Mouse (Mus musculus) embryonic fibroblast, embryonic 13.5 days (primary cell): ENCODE results near the gene Prelid3b. TPM values are rescaled to one million over a fixed set of nuclear protein-coding genes. Genes with fewer than 3 reads are reported as not detected.

ENCODE experiments used
- H3K27ac ChIP-seq: 2 replicates; pipeline ENCODE4 v1.5.1; 2012; ENCODE audit warnings: low read length, control low read depth, inconsistent platforms; ENCODE audit not compliant: insufficient read depth
- H3K4me1 ChIP-seq: 2 replicates; pipeline ENCODE4 v1.6.1; 2011; ENCODE audit warnings: low read length; ENCODE audit not compliant: control insufficient read depth, insufficient read depth
- H3K4me3 ChIP-seq: 2 replicates; pipeline ENCODE4 v1.5.1; 2011; ENCODE audit warnings: mild to moderate bottlenecking, control low read depth, low read length; ENCODE audit not compliant: insufficient read depth
- CTCF ChIP-seq: IDR thresholded peaks from 2 replicates; pipeline ENCODE4 v1.5.1; 2011; ENCODE audit warnings: mild to moderate bottlenecking, control low read depth, low read length, moderate library complexity, borderline replicate concordance; ENCODE audit not compliant: insufficient read depth
- POLR2A ChIP-seq: IDR thresholded peaks from 2 replicates; pipeline ENCODE4 v1.6.1; 2011; ENCODE audit warnings: low read depth, mild to moderate bottlenecking, control low read depth, low read length, moderate library complexity
- polyA plus RNA-seq: library from polyadenylated mRNA; stranded (reverse); fragments of >200 nt; gene quantifications from 2 replicates; pipeline ENCODE4 v1.2.4, GENCODE M21; 2011; ENCODE audit warnings: low read depth; ENCODE audit not compliant: missing spikeins, insufficient read length

Prelid3b gene
- polyA plus RNA-seq, 1 experiment = 75.1 TPM

DNA sequence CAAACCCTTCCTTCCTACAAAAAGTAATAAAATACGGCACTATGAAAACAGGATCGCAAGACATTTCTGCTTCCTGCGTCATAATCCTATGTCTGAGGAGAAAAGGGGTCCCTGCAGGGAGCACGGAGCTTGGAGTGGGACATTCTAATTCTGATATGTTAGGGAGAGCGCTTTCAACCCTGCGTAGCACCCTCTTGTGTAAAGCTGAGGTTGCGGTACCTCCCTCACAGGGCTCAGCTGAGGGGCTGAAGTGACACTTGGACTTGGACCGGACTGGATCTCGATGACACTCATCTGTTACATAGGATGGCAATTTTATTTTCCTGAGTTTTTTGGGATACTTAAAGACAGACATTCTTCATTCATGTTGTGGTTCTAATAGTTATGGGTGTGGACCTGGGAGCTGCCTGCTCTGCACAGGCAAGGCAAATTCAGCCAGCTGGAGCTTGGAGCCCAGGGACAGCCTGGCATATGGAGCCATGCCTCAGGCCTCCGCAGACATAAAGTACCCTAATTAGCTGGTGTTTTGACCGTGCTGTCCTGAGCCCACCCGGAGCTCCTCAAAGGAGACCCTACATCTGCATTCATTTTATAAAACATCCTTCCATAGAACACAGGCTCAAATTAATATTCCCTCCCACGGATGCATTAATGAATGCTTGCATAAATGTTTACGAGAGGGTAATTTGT lies 28.1 kb upstream of the Prelid3b start:
- no peaks in the 10 kb centered on the region for H3K4me1 ChIP-seq
- H3K4me3 ChIP-seq = no peak overlapping the region
- TF ChIP-seq CTCF = no peak
- no peak for TF ChIP-seq POLR2A
- no peak overlapping the region for H3K27ac ChIP-seq

DNA sequence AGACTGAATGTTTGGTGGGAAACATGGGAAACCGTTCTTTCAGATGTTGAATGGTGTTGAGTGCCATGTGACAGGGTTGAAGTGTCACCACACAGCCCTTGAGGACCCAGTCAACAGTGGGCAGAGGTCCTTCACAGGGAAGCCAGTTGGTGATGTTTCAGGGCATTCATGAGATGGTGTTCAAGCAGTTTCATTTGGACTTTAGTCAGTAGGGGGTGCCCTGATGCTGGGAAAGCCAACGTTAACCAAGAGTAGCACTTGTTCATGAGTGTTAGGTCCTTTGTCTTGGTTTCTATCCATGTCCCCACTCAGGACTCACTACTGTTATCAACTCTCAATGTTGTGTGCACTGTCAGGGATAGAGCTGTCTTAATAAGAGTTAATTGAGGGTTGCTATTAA lies 20.0 kb upstream of the Prelid3b start:
- H3K4me1 ChIP-seq = no peaks in the 10 kb centered on the region
- no peak for TF ChIP-seq POLR2A
- TF ChIP-seq CTCF = no peak
- no peak overlapping the region for H3K27ac ChIP-seq
- no peak overlapping the region for H3K4me3 ChIP-seq

DNA sequence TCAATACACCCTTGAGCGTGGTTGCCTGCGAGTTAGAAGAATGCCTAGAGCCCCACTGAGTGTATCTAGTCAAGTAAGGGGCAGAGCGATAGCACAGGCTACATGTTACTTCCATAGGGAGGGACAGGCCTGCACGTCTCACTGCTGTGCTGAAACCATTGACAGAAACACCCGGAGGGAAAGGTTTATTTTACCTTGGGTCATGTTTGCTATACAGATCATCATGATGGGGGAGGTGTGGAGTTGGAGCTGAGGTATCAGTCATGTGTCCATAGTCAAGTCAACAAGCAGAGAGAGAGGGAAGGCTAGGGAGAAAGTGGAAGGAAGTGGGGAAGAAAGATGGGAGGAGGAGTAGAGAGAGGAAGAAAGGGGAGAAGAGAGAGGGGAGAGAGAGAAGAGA lies 14.1 kb upstream of the Prelid3b start:
- no peak overlapping the region for H3K27ac ChIP-seq
- H3K4me1 ChIP-seq = no peaks in the 10 kb centered on the region
- no peak for TF ChIP-seq CTCF
- no peak for TF ChIP-seq POLR2A
- no peak overlapping the region for H3K4me3 ChIP-seq

DNA sequence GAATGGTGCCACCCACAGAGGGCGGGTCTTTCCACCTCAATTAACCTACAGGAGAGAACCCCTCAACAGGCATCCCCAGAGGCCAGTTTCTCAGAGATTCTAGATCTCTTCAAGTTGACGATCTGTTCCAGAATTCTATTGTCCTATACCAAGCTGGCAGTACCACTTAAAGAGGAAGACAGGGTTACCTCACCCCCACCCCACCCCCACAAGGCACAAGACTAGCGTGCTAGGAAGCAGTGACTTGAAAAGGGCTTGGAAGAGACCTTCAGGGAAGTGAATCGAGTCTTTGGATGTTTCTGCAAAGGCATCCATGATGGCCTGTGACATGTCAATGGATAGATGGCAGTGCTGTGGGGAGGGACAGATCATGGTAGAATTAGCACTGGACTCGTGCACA lies 5.9 kb upstream of the Prelid3b start:
- Histone ChIP-seq H3K4me1 (no peaks in the 10 kb centered on the region), H3K27ac (no peak overlapping the region), H3K4me3 (no peak overlapping the region)
- TF ChIP-seq CTCF (no peak), POLR2A (no peak)

DNA sequence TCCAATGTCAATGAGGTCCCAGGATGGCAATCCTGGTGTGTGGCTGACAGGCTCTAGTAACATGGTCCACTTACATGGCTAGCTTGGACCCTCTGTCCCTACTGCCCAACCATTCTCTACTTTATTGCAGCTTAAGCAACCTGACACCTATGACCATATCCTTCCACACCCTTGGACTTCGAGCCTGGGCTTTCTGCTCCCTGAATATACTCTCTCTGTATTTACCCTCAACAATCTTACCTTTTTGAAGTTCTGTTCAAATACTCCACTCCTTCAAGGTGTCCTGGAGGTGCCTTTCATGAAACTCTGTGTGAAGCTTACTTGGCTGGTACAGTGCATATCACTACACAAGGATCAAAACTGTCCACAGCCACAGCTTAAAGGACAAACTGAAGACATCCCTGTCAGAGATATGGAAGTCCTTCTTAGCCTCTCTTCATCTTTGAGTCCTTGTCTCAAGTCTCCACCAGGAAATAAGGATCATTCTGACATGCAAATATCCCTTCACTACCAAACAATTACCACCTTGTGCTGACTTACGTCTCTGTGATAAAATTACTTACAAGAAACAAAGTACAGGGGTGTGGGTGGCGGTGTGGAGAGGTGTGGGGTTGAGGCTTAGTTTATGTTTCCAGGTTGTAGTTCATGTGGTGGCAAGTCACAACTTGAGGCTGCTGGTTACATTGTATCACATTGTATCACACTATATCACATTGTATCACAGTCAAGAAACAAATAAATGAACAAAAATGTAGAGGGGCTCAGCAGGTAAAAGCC lies 4.8 kb upstream of the Prelid3b start:
- no peak overlapping the region for H3K27ac ChIP-seq
- TF ChIP-seq POLR2A (no peak), CTCF (no peak)
- H3K4me1 ChIP-seq = no peaks in the 10 kb centered on the region
- H3K4me3 ChIP-seq = no peak overlapping the region

DNA sequence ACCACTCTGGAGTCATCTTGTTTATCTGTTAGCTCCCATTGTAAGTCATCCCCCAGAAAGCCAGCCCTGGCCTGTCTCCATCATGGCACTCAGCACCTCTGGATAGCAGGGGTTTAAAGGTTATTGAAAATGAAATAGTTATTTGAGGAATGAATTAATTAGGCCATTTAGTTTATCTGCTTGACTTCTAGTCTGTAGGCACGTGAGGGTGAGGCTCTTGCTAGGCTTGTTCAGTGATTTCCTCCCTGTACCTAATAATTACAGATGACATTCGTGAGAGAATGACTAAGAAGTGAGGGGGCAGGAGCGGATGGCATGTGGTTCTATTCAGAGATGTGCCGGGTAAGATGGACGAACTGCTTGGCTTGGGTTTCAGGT lies 658 bp upstream of the Prelid3b start:
- no peaks in the 10 kb centered on the region for H3K4me1 ChIP-seq
- TF ChIP-seq POLR2A = no peak
- no peak for TF ChIP-seq CTCF
- H3K4me3 ChIP-seq = peak overlapping the region; percentile 17
- H3K27ac ChIP-seq = no peak overlapping the region

DNA sequence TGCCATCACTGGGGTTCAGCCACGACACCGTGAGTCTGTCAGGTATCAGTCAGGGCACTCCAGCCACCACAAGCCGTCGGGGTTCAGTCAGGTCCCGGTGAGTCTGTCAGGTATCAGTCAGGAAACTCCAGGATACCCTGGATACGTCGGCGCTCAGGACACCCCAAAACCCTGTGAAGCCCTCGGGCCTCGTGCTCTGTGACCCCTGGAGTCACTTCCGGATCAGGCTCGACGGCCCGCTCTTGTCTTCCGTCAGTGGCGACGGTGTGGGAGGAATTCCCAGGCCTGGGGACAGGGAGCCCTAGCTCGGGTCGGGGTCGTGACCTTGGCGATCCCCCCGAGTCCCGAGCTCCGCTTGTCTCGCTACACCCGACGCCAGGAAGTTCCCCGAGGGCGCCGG lies 474 bp downstream of the Prelid3b start:
- TF ChIP-seq CTCF (no peak), POLR2A (no peak)
- peak overlapping the region; percentile 7; the same call in 1 of the 2 replicates for H3K27ac ChIP-seq
- no peaks in the 10 kb centered on the region for H3K4me1 ChIP-seq

DNA sequence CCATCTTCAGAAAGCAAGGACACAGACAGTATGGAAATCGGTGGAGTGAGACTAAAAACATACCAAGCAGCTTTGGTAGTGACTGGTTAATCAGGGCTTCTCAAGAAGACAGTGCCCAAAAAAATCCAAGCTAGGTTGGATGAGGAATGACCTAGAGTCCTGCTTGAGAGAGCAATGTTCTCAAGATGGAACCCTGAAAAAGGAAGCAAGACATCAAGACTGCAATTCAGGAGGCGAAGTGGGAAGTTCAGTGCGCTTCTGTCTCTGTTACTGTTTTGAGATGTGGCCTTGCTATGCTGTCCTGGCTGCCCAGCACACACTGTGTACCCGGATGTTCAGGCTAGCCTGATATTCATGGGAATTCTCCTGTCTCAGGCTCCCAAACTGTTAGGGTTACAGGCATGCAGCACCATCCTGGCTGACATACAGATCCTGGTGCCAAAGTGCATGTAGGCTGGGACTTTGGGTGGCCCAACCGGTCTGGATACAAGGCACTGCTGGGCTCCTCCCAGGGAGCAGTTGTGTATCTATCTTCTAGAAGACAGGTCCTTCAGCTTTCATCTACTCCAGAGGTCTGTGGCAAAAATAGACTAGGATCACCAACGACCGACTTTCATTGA lies 2.0 kb downstream of the Prelid3b start:
- no peak for TF ChIP-seq POLR2A
- TF ChIP-seq CTCF = no peak

More for the DNA sequence above, 474 bp downstream of the Prelid3b start:
- peak overlapping the region; percentile 67 for H3K4me3 ChIP-seq

DNA sequence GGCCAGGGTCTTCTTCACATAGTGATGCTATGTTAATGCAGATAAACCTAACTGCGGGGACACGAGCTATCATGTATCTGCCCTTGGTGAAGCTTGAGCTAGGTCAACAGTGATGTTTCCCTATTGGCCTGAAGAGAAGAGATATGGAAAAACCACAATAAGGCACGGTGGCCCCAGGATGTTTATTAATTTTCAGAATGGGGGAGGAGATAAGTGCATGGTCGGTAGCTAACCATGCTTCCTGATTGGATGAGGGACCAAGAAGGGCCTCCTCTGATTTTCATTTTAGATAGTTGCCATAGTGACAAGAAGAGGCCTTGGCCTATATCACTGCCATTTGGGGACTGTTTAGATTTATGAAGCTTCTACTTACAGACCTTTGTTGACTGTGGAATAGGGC lies 2.5 kb downstream of the Prelid3b start:
- TF ChIP-seq CTCF = no peak
- no peak for TF ChIP-seq POLR2A
- no peak overlapping the region for H3K4me3 ChIP-seq
- no peak overlapping the region for H3K27ac ChIP-seq
- H3K4me1 ChIP-seq = no peaks in the 10 kb centered on the region

More for the DNA sequence above, 2.0 kb downstream of the Prelid3b start:
- Histone ChIP-seq H3K4me1 (no peaks in the 10 kb centered on the region), H3K4me3 (no peak overlapping the region), H3K27ac (no peak overlapping the region)
